Mouse (Mus musculus): ENCODE measurements around the gene Mcat. TPM values are rescaled to one million over a fixed set of nuclear protein-coding genes. Genes with fewer than 3 reads are reported as not detected.
"Not testable (repeated sequence)": the region's sequence is repeated elsewhere in the genome, so short reads cannot be mapped to it uniquely, and the experiment has no call there.

The Mcat gene
- polyA plus RNA-seq, 1 experiment from 2014 or later = 31.5 TPM

DNA sequence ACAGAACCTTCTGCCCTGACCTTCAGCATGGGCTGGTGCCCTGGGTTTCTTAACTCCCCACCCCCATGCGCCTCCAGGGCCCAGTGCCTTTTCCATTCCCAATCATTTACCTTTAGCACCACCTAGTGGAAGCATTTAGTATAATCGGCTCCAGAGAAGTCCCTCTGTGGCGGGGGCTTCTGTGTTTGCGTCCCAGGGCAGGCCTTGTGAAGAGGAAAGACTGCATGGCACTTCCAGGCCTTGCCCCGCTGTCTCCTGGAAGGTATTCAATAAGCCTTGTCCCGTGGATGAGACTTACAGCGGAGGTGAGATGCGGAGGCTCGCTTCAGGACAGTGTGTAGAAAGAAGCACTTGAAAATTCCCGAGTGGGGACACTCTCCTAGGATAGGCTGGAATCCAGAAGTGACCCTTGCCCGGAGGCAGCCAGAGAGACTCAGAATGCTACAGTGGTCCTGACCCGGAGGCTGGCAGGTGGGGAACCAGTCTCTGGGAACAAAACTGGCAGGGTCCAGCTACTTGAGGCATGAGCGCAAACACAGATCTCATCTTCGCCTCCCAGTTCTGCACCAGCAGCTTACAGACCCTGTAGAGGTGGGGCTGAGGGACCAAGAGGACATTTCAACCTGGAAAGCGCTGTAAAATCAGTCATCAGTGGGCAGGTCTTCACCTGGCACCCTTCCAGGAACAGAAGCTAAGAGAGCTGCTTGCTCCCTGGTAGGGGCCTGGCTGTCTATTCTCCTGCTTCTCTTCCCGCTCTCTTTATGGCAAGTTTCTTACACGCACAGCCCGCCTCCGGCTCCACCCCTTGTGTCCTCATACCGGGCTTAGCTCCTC, 45.2 kb downstream of the Mcat start:
- Histone ChIP-seq H3K4me1 (peaks cover 9% of the 10 kb centered on the region), H3K9me3 (no peaks in the 10 kb centered on the region), H3K27me3 (no peaks in the 10 kb centered on the region), H3K4me3 (no peak overlapping the region; the same call in 1 of the 2 replicates), H3K4me2 (peak overlapping the region; percentile 20; the same call in 1 of the 2 replicates), H3K9ac (peak overlapping the region; percentile 31; the same call in 1 of the 2 replicates), H3K27ac (no peak overlapping the region), H3K36me3 (no peaks in the 10 kb centered on the region)
- 30% methylated on average over 20 of the region's 20 CpGs for WGBS
- no peak for ATAC-seq (ENCODE audit: insufficient number of reproducible peaks, low FRiP score, low TSS enrichment, low read depth)

GRCm38 (mm10) chr15:83515018-83515417, 48.6 kb downstream of the Mcat start:
- Histone ChIP-seq H3K4me1 (peaks cover 16% of the 10 kb centered on the region), H3K9me3 (no peaks in the 10 kb centered on the region), H3K9ac (no peak overlapping the region), H3K4me2 (no peak overlapping the region), H3K4me3 (no peak overlapping the region), H3K27me3 (no peaks in the 10 kb centered on the region; the same call in 1 of the 2 replicates), H3K27ac (no peak overlapping the region), H3K36me3 (no peaks in the 10 kb centered on the region)
- WGBS = 65% methylated on average over 5 of the region's 5 CpGs
- no peak for ATAC-seq (ENCODE audit: insufficient number of reproducible peaks, low FRiP score, low TSS enrichment, low read depth)

GRCm38 (mm10) chr15:83512489-83513281, 50.9 kb downstream of the Mcat start:
- H3K27me3 ChIP-seq = no peaks in the 10 kb centered on the region; the same call in 1 of the 2 replicates
- H3K36me3 ChIP-seq = no peaks in the 10 kb centered on the region
- H3K27ac ChIP-seq = no peak overlapping the region
- 0 out of 2 replicates have a peak, but pooled peaks cover 14% of the 10 kb centered on the region for H3K4me1 ChIP-seq
- no peak for ATAC-seq (ENCODE audit: insufficient number of reproducible peaks, low FRiP score, low TSS enrichment, low read depth)
- no peaks in the 10 kb centered on the region for H3K9me3 ChIP-seq
- H3K4me3 ChIP-seq = no peak overlapping the region
- no peak overlapping the region for H3K9ac ChIP-seq
- WGBS = 68% methylated on average over 13 of the region's 13 CpGs
- H3K4me2 ChIP-seq = no peak overlapping the region

DNA sequence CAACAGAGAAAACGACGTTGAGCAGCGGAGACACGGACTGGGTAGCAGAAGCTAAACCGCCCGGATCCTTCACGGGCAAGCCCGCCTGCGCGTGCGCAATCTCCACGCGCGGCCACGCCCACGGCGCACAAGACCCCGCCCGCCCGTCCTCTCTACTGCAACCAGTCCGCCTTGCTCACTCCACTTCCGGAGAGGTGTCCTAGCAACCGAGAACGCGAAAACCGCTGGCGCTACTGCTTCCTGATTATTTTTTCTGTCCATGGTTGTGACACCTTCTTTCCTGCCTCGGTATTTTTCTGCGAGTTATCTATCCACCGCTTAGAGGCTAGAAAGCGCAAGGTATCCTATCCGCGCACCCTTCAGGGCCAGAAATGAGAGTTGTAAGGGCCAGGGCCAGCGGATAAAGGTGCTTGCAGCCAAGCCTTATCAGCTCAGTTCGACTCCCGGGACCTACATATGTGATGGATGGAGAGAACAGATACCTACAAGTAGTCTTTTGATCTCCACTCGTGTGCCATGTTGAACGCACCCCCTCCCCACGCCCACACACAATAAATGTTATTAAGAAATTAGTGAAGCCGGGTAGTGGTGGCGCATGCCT, 52.7 kb downstream of the Mcat start, which contains the start of gene Ttll1:
Ttll1 (minus strand) TSS at position 89 of the 601 bp plus-strand sequence.
- 11% methylated on average over 41 of the region's 41 CpGs for WGBS
- no peaks in the 10 kb centered on the region for H3K9me3 ChIP-seq
- H3K4me3 ChIP-seq = peak within 1 kb of the TSS; percentile 52
- H3K27me3 ChIP-seq = no peaks in the 10 kb centered on the region; the same call in 1 of the 2 replicates
- H3K36me3 ChIP-seq = no peaks in the 10 kb centered on the region
- H3K4me2 ChIP-seq = peak within 1 kb of the TSS; percentile 70
- peak within 1 kb of the TSS; percentile 23; the same call in 1 of the 2 replicates for H3K27ac ChIP-seq
- 0 out of 2 replicates have a peak, but pooled peaks cover 14% of the 10 kb centered on the region for H3K4me1 ChIP-seq
- H3K9ac ChIP-seq = peak within 1 kb of the TSS; percentile 14; the same call in 1 of the 2 replicates
- peak; percentile 89 for ATAC-seq (ENCODE audit: insufficient number of reproducible peaks, low FRiP score, low TSS enrichment, low read depth)

GRCm38 (mm10) chr15:83509950-83510804, 53.4 kb downstream of the Mcat start:
- H3K27me3 ChIP-seq = no peaks in the 10 kb centered on the region; the same call in 1 of the 2 replicates
- H3K4me2 ChIP-seq = peak overlapping the region; percentile 70
- H3K36me3 ChIP-seq = no peaks in the 10 kb centered on the region; the same call in 1 of the 2 replicates
- peak overlapping the region; percentile 14; the same call in 1 of the 2 replicates for H3K9ac ChIP-seq
- no peaks in the 10 kb centered on the region for H3K9me3 ChIP-seq
- peak overlapping the region; percentile 23; the same call in 1 of the 2 replicates for H3K27ac ChIP-seq
- H3K4me3 ChIP-seq = peak overlapping the region; percentile 52
- 27% methylated on average over 17 of the region's 17 CpGs for WGBS
- H3K4me1 ChIP-seq = 0 out of 2 replicates have a peak, but pooled peaks cover 14% of the 10 kb centered on the region
- 0 out of 2 replicates have a peak, but pooled peaks have one; percentile 36 for ATAC-seq (ENCODE audit: insufficient number of reproducible peaks, low FRiP score, low TSS enrichment, low read depth)

DNA sequence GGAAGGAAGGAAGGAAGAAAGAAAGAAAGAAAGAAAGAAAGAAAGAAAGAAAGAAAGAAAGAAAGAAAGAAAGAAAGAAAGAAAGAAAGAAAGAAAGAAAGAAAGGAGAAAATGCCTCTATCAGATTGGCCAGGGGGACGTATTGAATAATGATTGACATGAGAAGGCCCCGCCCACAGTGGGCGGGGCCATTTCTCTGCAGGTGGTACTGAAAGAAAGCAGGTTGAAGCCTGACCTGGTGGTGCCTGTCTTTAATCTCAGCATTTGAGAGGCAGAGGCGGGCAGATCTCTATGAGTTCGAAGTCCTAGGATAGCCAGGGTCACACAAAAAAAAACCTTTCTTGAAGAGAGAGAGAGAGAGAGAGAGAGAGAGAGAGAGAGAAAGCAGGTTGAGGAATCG, 62.1 kb downstream of the Mcat start:
- not testable (repeated sequence) for H3K4me1 ChIP-seq; ATAC-seq (ENCODE audit: insufficient number of reproducible peaks, low FRiP score, low TSS enrichment, low read depth); H3K4me3 ChIP-seq; H3K9me3 ChIP-seq; H3K27ac ChIP-seq; H3K27me3 ChIP-seq; H3K9ac ChIP-seq; H3K4me2 ChIP-seq
- 68% methylated on average over 6 of the region's 6 CpGs for WGBS
- H3K36me3 ChIP-seq = peaks cover 34% of the 10 kb centered on the region

GRCm38 (mm10) chr15:83500352-83500751, 63.2 kb downstream of the Mcat start:
- Histone ChIP-seq H3K4me3 (no peak overlapping the region), H3K4me2 (no peak overlapping the region), H3K27me3 (no peaks in the 10 kb centered on the region), H3K9me3 (no peaks in the 10 kb centered on the region), H3K27ac (no peak overlapping the region), H3K36me3 (peaks cover 39% of the 10 kb centered on the region), H3K4me1 (no peaks in the 10 kb centered on the region), H3K9ac (no peak overlapping the region)
- no peak for ATAC-seq (ENCODE audit: insufficient number of reproducible peaks, low FRiP score, low TSS enrichment, low read depth)
- WGBS = 64% methylated on average over 3 of the region's 3 CpGs

DNA sequence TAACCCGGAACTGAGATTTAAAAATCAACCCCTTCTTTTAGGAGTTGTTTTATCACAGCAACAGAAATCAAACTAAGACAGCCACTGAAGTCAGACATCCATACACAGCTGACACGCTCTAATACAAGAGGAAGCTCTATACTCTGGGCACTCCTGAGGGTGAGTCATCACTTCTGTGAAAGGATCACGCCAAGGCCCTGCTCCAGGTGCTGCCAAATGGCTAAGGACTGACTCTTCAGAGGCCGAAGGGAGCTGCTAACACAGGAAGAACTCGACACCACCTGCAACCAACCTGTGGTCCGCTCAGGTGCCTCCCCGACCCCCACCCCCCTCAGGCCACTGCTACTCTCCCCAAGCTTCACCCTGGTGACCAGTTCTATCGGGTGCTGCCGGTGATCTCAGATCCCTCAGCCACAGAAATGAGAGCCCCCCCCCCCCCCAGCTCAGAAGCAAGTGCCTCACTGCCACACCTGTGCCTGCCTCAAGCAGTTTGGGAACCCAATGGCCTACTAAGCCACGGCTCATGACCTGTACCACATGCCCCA, 64.3 kb downstream of the Mcat start:
- Histone ChIP-seq H3K27me3 (no peaks in the 10 kb centered on the region), H3K27ac (no peak overlapping the region), H3K36me3 (peaks cover 43% of the 10 kb centered on the region), H3K9me3 (no peaks in the 10 kb centered on the region), H3K9ac (no peak overlapping the region), H3K4me1 (no peaks in the 10 kb centered on the region), H3K4me2 (no peak overlapping the region), H3K4me3 (no peak overlapping the region)
- ATAC-seq (ENCODE audit: insufficient number of reproducible peaks, low FRiP score, low TSS enrichment, low read depth) = no peak
- WGBS = 80% methylated on average over 8 of the region's 10 CpGs

DNA sequence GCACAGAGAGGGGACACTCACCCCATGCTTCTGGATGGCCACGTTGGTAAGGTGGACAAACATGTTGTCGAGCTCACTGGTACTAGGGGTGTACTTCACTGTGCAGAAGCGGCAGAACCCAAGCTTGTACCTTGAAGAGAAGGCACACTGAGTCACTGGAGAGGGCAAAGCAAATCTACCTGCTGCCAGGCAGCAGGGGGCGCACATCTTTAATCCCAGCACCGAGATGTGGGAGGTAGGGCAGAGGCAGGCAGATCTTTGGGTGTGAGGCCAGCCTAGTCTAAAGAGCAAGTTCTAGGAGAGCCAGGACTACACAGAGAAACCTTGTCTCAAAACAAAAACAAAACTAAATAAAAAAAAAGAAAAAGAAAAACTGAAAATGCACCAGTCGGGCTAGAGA, 66.3 kb downstream of the Mcat start:
- H3K27ac ChIP-seq = no peak overlapping the region
- 91% methylated on average over 6 of the region's 6 CpGs for WGBS
- no peak overlapping the region for H3K4me3 ChIP-seq
- peaks cover 51% of the 10 kb centered on the region for H3K36me3 ChIP-seq
- H3K27me3 ChIP-seq = no peaks in the 10 kb centered on the region
- no peak for ATAC-seq (ENCODE audit: insufficient number of reproducible peaks, low FRiP score, low TSS enrichment, low read depth)
- H3K4me2 ChIP-seq = no peak overlapping the region
- H3K9me3 ChIP-seq = no peaks in the 10 kb centered on the region
- H3K9ac ChIP-seq = no peak overlapping the region
- H3K4me1 ChIP-seq = no peaks in the 10 kb centered on the region
